Mouse (Mus musculus): ENCODE results near the gene Atxn2.

Gene Atxn2

GRCm38 (mm10) chr5:121815867-121816380 lies 104.8 kb downstream of the Atxn2 start:
- no peak for DNase-seq (ENCODE audit: low read depth, low spot score)

GRCm38 (mm10) chr5:121816611-121817010 lies 105.5 kb downstream of the Atxn2 start:
- no peak for DNase-seq (ENCODE audit: low read depth, low spot score)

- DNase-seq (ENCODE audit: low read depth, low spot score): no peak
Observed at GRCm38 (mm10) chr5:121817551-121817950, 106.4 kb downstream of the Atxn2 start.

GRCm38 (mm10) chr5:121818401-121818800 lies 107.3 kb downstream of the Atxn2 start:
- no peak for DNase-seq (ENCODE audit: low read depth, low spot score)

GRCm38 (mm10) chr5:121818862-121819261 lies 107.7 kb downstream of the Atxn2 start:
- DNase-seq (ENCODE audit: low read depth, low spot score): no peak

GRCm38 (mm10) chr5:121819559-121819958 lies 108.4 kb downstream of the Atxn2 start:
- DNase-seq (ENCODE audit: low read depth, low spot score): no peak

GRCm38 (mm10) chr5:121820161-121820560 lies 109.0 kb downstream of the Atxn2 start:
- no peak for DNase-seq (ENCODE audit: low read depth, low spot score)

GRCm38 (mm10) chr5:121820657-121821056 lies 109.5 kb downstream of the Atxn2 start:
- no peak for DNase-seq (ENCODE audit: low read depth, low spot score)

- no peak for DNase-seq (ENCODE audit: low read depth, low spot score)
Observed at GRCm38 (mm10) chr5:121821116-121821515, 110.0 kb downstream of the Atxn2 start.

GRCm38 (mm10) chr5:121821552-121821951 lies 110.4 kb downstream of the Atxn2 start:
- no peak for DNase-seq (ENCODE audit: low read depth, low spot score)

- DNase-seq (ENCODE audit: low read depth, low spot score): no peak
Observed at GRCm38 (mm10) chr5:121822786-121823505, 111.8 kb downstream of the Atxn2 start.

- no peak for DNase-seq (ENCODE audit: low read depth, low spot score)
Observed at GRCm38 (mm10) chr5:121823668-121824067, 112.5 kb downstream of the Atxn2 start.

- no peak for DNase-seq (ENCODE audit: low read depth, low spot score)
Observed at GRCm38 (mm10) chr5:121824121-121824520, 113.0 kb downstream of the Atxn2 start.

GRCm38 (mm10) chr5:121825606-121826005 lies 114.5 kb downstream of the Atxn2 start:
- no peak for DNase-seq (ENCODE audit: low read depth, low spot score)

- DNase-seq (ENCODE audit: low read depth, low spot score): no peak
Observed at GRCm38 (mm10) chr5:121827876-121828275, 116.7 kb downstream of the Atxn2 start.

GRCm38 (mm10) chr5:121828491-121829432 lies 117.6 kb downstream of the Atxn2 start:
- DNase-seq (ENCODE audit: low read depth, low spot score): no peak

GRCm38 (mm10) chr5:121831002-121831601 lies 120.0 kb downstream of the Atxn2 start:
- DNase-seq (ENCODE audit: low read depth, low spot score): no peak

GRCm38 (mm10) chr5:121832376-121833155 lies 121.4 kb downstream of the Atxn2 start:
- no peak for DNase-seq (ENCODE audit: low read depth, low spot score)

GRCm38 (mm10) chr5:121833159-121833558 lies 122.0 kb downstream of the Atxn2 start:
- DNase-seq (ENCODE audit: low read depth, low spot score): no peak

GRCm38 (mm10) chr5:121833572-121834240 lies 122.6 kb downstream of the Atxn2 start:
- no peak for DNase-seq (ENCODE audit: low read depth, low spot score)

GRCm38 (mm10) chr5:121834241-121834606 lies 123.1 kb downstream of the Atxn2 start:
- no peak for DNase-seq (ENCODE audit: low read depth, low spot score)

Measured in retina, adult 2 months (tissue).